Mouse (Mus musculus) intestine, embryonic 14.5 days (tissue): ENCODE data around the gene Cd79a. TPM values are rescaled to one million over a fixed set of nuclear protein-coding genes. Genes with fewer than 3 reads are reported as not detected.
A peak's percentile ranks its signal among the peaks of the same experiment; 100 is the strongest.

Experiments used
- ATAC-seq: fragments of 200-750 bp; cut with Nextera tagmentation; replicated peaks from 2 replicates; pipeline ENCODE4 v1.8.0; 2017; ENCODE audit warnings: low read depth, moderate number of reproducible peaks, moderate TSS enrichment, moderate library complexity; ENCODE audit not compliant: low FRiP score, low TSS enrichment
- DNase-seq: peaks from one replicate; pipeline ENCODE4 v3.0.0-alpha.2; 2018; ENCODE audit warnings: low spot score
- H3K27ac ChIP-seq: fragments of 300-500 bp; sonication (generic); 2 replicates; pipeline ENCODE4 v1.5.1; 2014; ENCODE audit warnings: low read depth, mild to moderate bottlenecking, control low read depth
- H3K27me3 ChIP-seq: fragments of 300-500 bp; sonication (generic); replicated peaks from 2 replicates; pipeline ENCODE4 v1.6.1; 2014; ENCODE audit warnings: low read length, control low read depth; ENCODE audit not compliant: control insufficient read depth, insufficient read depth
- H3K36me3 ChIP-seq: fragments of 300-500 bp; sonication (generic); 2 replicates; pipeline ENCODE4 v1.6.1; 2014; ENCODE audit warnings: low read length, control low read depth; ENCODE audit not compliant: control insufficient read depth, insufficient read depth
- H3K4me1 ChIP-seq: fragments of 300-500 bp; sonication (generic); replicated peaks from 2 replicates; pipeline ENCODE4 v1.6.1; 2014; ENCODE audit warnings: low read length, control low read depth, mixed read lengths; ENCODE audit not compliant: control insufficient read depth, insufficient read depth
- H3K4me2 ChIP-seq: fragments of 300-500 bp; sonication (generic); 2 replicates; pipeline ENCODE4 v1.6.1; 2014; ENCODE audit warnings: low read length
- H3K4me3 ChIP-seq: fragments of 300-500 bp; sonication (generic); 2 replicates; pipeline ENCODE4 v1.5.1; 2014; ENCODE audit warnings: low read depth, low read length, control low read depth, mixed read lengths
- H3K9ac ChIP-seq: fragments of 300-500 bp; sonication (generic); 2 replicates; pipeline ENCODE4 v1.6.1; 2014; ENCODE audit warnings: mild to moderate bottlenecking, low read length
- H3K9me3 ChIP-seq: fragments of 300-500 bp; sonication (generic); 2 replicates; pipeline ENCODE4 v1.6.1; 2016; ENCODE audit warnings: low read length, control low read depth; ENCODE audit not compliant: control insufficient read depth
- WGBS: fragments of 180-500 bp; shearing (Covaris S2); extraction: QIAGEN DNeasy Blood & Tissue Kit; methylation state at CpG from one replicate; pipeline ENCODE4 v1.1.7; 2014; 5-methylcytosine and 5-hydroxymethylcytosine counted together
- polyA plus RNA-seq: library from polyadenylated mRNA; unstranded; fragments of >200 nt; fragmentation: Nextera tagmentation; extraction: Ambion mirVana; gene quantifications from 2 replicates; pipeline ENCODE4 v1.2.1, GENCODE M21; 2014

Cd79a gene
- polyA plus RNA-seq: 0.28 and 0.32 TPM in 2 replicates

- Histone ChIP-seq H3K27me3 (no peaks in the 10 kb centered on the region), H3K9ac (no peak within 1 kb of the TSS), H3K36me3 (no peaks in the 10 kb centered on the region), H3K9me3 (no peaks in the 10 kb centered on the region), H3K4me1 (peaks cover 4% of the 10 kb centered on the region), H3K4me3 (no peak within 1 kb of the TSS), H3K4me2 (no peak within 1 kb of the TSS), H3K27ac (no peak within 1 kb of the TSS)
- DNase-seq (no peak), ATAC-seq (no peak)
- 64% methylated on average over 12 of the region's 12 CpGs for WGBS
Measured at GRCm38 (mm10) chr7:24897224-24897623, at the start of gene Cd79a. Cd79a (plus strand) TSS chr7:24897381.

- Histone ChIP-seq H3K27ac (no peak overlapping the region), H3K27me3 (no peaks in the 10 kb centered on the region), H3K9me3 (no peaks in the 10 kb centered on the region), H3K4me2 (no peak overlapping the region), H3K9ac (no peak overlapping the region), H3K36me3 (no peaks in the 10 kb centered on the region), H3K4me3 (no peak overlapping the region), H3K4me1 (no peaks in the 10 kb centered on the region)
- WGBS: 7% methylated on average over 5 of the region's 5 CpGs
- ATAC-seq (no peak), DNase-seq (no peak)
Measured at GRCm38 (mm10) chr7:24850162-24850561, 47.0 kb upstream of the Cd79a start.

- 24% methylated on average over 6 of the region's 6 CpGs for WGBS
- H3K9me3 ChIP-seq: no peaks in the 10 kb centered on the region
- no peaks in the 10 kb centered on the region for H3K27me3 ChIP-seq
- H3K27ac ChIP-seq: no peak overlapping the region
- no peaks in the 10 kb centered on the region for H3K36me3 ChIP-seq
- H3K4me1 ChIP-seq: no peaks in the 10 kb centered on the region
- no peak overlapping the region for H3K9ac ChIP-seq
- no peak overlapping the region for H3K4me3 ChIP-seq
- peak; percentile 56; the same call in 1 of the 2 replicates for ATAC-seq
- H3K4me2 ChIP-seq: no peak overlapping the region
- DNase-seq: peak; percentile 63
Measured at GRCm38 (mm10) chr7:24850899-24851303, 46.3 kb upstream of the Cd79a start.

GRCm38 (mm10) chr7:24851596-24852325, 45.4 kb upstream of the Cd79a start:
- Histone ChIP-seq H3K4me3 (no peak overlapping the region), H3K9ac (no peak overlapping the region)
- 77% methylated on average over 5 of the region's 5 CpGs for WGBS

GRCm38 (mm10) chr7:24852557-24853232, 44.5 kb upstream of the Cd79a start:
- no peak overlapping the region for H3K27ac ChIP-seq
- no peaks in the 10 kb centered on the region for H3K9me3 ChIP-seq
- no peaks in the 10 kb centered on the region for H3K36me3 ChIP-seq
- 74% methylated on average over 8 of the region's 8 CpGs for WGBS
- H3K4me1 ChIP-seq: no peaks in the 10 kb centered on the region
- H3K27me3 ChIP-seq: no peaks in the 10 kb centered on the region
- no peak overlapping the region for H3K9ac ChIP-seq
- DNase-seq: no peak
- no peak; the same call in 1 of the 2 replicates for ATAC-seq
- no peak overlapping the region for H3K4me3 ChIP-seq
- no peak overlapping the region for H3K4me2 ChIP-seq

More at GRCm38 (mm10) chr7:24851596-24852325, 45.4 kb upstream of the Cd79a start:
- Histone ChIP-seq H3K27ac (no peak overlapping the region), H3K27me3 (no peaks in the 10 kb centered on the region), H3K9me3 (no peaks in the 10 kb centered on the region), H3K4me2 (no peak overlapping the region), H3K4me1 (no peaks in the 10 kb centered on the region), H3K36me3 (no peaks in the 10 kb centered on the region)
- ATAC-seq (no peak), DNase-seq (no peak)

- Histone ChIP-seq H3K27ac (no peak overlapping the region), H3K27me3 (no peaks in the 10 kb centered on the region), H3K4me2 (no peak overlapping the region), H3K9ac (no peak overlapping the region), H3K4me3 (no peak overlapping the region), H3K9me3 (no peaks in the 10 kb centered on the region), H3K36me3 (no peaks in the 10 kb centered on the region), H3K4me1 (no peaks in the 10 kb centered on the region)
- ATAC-seq (no peak), DNase-seq (no peak)
Measured at GRCm38 (mm10) chr7:24853233-24853563, 44.0 kb upstream of the Cd79a start.

- Histone ChIP-seq H3K9ac (no peak overlapping the region), H3K4me3 (no peak overlapping the region), H3K27me3 (no peaks in the 10 kb centered on the region), H3K36me3 (no peaks in the 10 kb centered on the region), H3K27ac (no peak overlapping the region), H3K4me1 (no peaks in the 10 kb centered on the region), H3K4me2 (no peak overlapping the region), H3K9me3 (no peaks in the 10 kb centered on the region)
- no peak for ATAC-seq
- DNase-seq: no peak
- WGBS: 35% methylated on average over 7 of the region's 7 CpGs
Measured at GRCm38 (mm10) chr7:24853695-24854094, 43.5 kb upstream of the Cd79a start.

GRCm38 (mm10) chr7:24856460-24857120, 40.6 kb upstream of the Cd79a start:
- WGBS: 54% methylated on average over 6 of the region's 6 CpGs
- Histone ChIP-seq H3K4me3 (no peak overlapping the region), H3K9me3 (no peaks in the 10 kb centered on the region), H3K36me3 (no peaks in the 10 kb centered on the region), H3K27ac (no peak overlapping the region), H3K27me3 (no peaks in the 10 kb centered on the region), H3K4me1 (no peaks in the 10 kb centered on the region), H3K4me2 (no peak overlapping the region), H3K9ac (no peak overlapping the region)
- no peak for DNase-seq
- ATAC-seq: no peak
